Mouse (Mus musculus) heart, adult 2 months (tissue): ENCODE data around the gene Fbxo2.
"Not testable (repeated sequence)": the region's sequence is repeated elsewhere in the genome, so short reads cannot be mapped to it uniquely, and the experiment has no call there.

Experiments
- CTCF ChIP-seq: fragments of 200-600 bp; IDR thresholded peaks from 2 replicates; pipeline ENCODE4 v1.8.1; 2022; ENCODE audit warnings: antibody characterized with exemption, mild to moderate bottlenecking, moderate library complexity
- EP300 ChIP-seq: fragments of 200-500 bp; IDR thresholded peaks from 2 replicates; pipeline ENCODE4 v1.6.1; 2011; ENCODE audit warnings: low read depth, low read length, control low read depth; ENCODE audit not compliant: insufficient read depth

DNA sequence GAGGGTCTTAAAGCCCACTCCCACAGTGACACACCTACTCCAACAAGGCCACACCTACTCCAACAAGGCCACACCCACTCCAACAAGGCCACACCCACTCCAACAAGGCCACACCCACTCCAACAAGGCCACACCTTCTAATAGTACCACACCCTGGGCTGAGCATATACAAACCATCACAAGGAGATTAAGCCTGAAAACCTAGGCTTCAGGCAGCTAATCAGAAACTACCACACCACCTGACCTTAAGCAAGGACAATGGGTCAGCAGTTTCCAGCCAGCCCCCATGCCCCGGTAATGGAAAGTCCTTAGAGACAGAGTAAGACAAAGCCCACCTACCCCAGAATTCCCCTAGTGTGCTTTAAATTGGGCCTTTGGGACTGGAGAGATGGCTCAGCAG, 28.3 kb downstream of the Fbxo2 start:
- not testable (repeated sequence) for TF ChIP-seq CTCF, EP300
